Mouse (Mus musculus): ENCODE results near the gene Aldh18a1. TPM values are rescaled to one million over a fixed set of nuclear protein-coding genes. Genes with fewer than 3 reads are reported as not detected.
A peak's percentile ranks its signal among the peaks of the same experiment; 100 is the strongest.

Aldh18a1 gene
- polyA plus RNA-seq, 2 experiments: 25.6 to 26.7 TPM

DNA sequence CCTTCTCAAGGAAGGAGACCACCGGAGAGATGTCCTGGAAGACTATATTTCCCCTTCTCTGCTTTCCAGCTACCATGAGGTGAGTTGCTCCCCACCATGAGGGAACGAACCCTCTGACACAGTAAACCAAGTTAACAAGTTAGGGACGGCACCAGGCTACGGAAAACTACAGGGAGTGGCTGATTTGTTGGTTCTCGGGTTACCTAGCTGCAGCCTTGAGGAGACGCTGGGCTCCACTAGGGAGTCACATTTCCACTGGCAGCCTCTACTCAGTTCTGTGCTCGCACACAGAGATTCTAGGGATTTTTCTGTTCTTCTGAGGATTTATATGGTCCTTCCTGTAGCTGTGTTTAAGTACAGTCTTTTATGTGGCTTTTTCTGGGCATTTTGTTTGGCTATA is 32.2 kb downstream of the Aldh18a1 start:
- no peak overlapping the region for H3K9ac ChIP-seq (replicated peaks)
- ATAC-seq (ENCODE audit: insufficient read depth) (no peak), DNase-seq (ENCODE audit: low read depth in 3 of 3, low spot score in 3 of 3) (no peak)
- peaks cover 39% of the 10 kb centered on the region for H3K36me3 ChIP-seq (replicated peaks; ENCODE audit: control insufficient read depth, insufficient read depth, low read depth)
- no peak overlapping the region for H3K4me3 ChIP-seq (ENCODE audit: insufficient read depth in 1 of 2, low read depth in 2 of 2, low read length in 2 of 2)
- WGBS (ENCODE audit: insufficient replicate concordance): 86% methylated on average over 7 of the region's 7 CpGs
- H3K4me2 ChIP-seq (ENCODE audit: low read depth): no peak overlapping the region
- H3K27me3 ChIP-seq (ENCODE audit: control insufficient read depth, insufficient read depth, low read length): no peaks in the 10 kb centered on the region
- no peaks in the 10 kb centered on the region for H3K9me3 ChIP-seq (ENCODE audit: control insufficient read depth, low read length)
- TF ChIP-seq CTCF (IDR thresholded peaks at IDR 0.05; ENCODE audit: low read depth) (no peak), EP300 (IDR thresholded peaks at IDR 0.05; ENCODE audit: low read depth) (no peak)
- no peak overlapping the region for H3K27ac ChIP-seq
- peaks cover 12 to 22% of the 10 kb centered on the region in 2 experiments for H3K4me1 ChIP-seq (replicated peaks; ENCODE audit: control insufficient read depth in 2 of 2, insufficient read depth in 2 of 2, low read length in 1 of 2)

DNA sequence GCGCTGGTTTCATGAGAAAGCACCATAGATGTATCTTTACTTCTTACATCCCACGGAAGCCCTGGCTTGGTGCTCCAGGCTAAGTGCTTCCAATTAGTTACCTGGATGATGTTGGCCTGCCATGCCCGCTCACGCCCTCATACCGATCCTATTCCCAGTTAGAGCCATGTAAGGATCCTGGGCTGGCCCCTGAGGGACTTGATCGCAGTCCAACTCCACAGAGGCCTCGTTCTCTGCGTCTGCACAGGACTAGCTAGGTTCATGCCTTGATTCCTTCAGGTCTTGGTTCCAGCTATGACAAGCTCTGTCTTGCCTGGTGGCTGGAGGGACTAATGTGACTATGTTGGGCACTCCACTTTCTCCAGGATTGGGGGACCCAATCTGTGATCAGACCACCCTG is 33.1 kb downstream of the Aldh18a1 start:
- WGBS (ENCODE audit: insufficient replicate concordance): 86% methylated on average over 8 of the region's 8 CpGs
- no peak overlapping the region for H3K27ac ChIP-seq
- no peak for TF ChIP-seq EP300 (IDR thresholded peaks at IDR 0.05; ENCODE audit: low read depth)
- TF ChIP-seq CTCF (IDR thresholded peaks at IDR 0.05; ENCODE audit: low read depth): no peak

DNA sequence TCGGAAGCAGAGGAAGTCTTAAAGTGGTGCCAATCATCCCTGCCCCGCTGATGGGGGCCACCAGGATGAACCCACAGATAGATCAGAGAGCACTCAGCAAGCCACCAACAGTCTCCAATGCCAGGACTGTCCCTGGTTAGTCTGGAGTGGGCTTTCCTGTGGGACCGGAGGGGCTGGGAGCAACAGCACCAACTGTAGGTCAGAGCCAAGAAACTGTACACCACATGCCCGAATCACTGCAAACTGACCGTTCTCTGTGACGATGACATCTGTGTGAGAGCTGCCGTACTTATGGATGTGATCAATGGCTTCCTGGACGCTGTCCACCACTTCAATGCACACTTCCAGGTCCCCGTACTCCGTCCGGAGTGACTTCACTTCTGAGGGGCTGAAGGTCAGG is 33.9 kb downstream of the Aldh18a1 start:
- no peak overlapping the region for H3K4me2 ChIP-seq (ENCODE audit: low read depth)
- no peak overlapping the region for H3K4me3 ChIP-seq (ENCODE audit: insufficient read depth in 1 of 2, low read depth in 2 of 2, low read length in 2 of 2)
- peaks cover 45% of the 10 kb centered on the region for H3K36me3 ChIP-seq (replicated peaks; ENCODE audit: control insufficient read depth, insufficient read depth, low read depth)
- H3K27me3 ChIP-seq (ENCODE audit: control insufficient read depth, insufficient read depth, low read length): no peaks in the 10 kb centered on the region
- no peaks in the 10 kb centered on the region for H3K9me3 ChIP-seq (ENCODE audit: control insufficient read depth, low read length)
- 86% methylated on average over 11 of the region's 11 CpGs for WGBS (ENCODE audit: insufficient replicate concordance)
- no peak for ATAC-seq (ENCODE audit: insufficient read depth)
- TF ChIP-seq CTCF (IDR thresholded peaks at IDR 0.05; ENCODE audit: low read depth) (no peak), EP300 (IDR thresholded peaks at IDR 0.05; ENCODE audit: low read depth) (no peak)
- no peak for DNase-seq (ENCODE audit: low read depth in 3 of 3, low spot score in 3 of 3)
- no peak overlapping the region for H3K9ac ChIP-seq (replicated peaks)
- H3K27ac ChIP-seq: no peak overlapping the region
- peaks cover 12 to 22% of the 10 kb centered on the region in 2 experiments for H3K4me1 ChIP-seq (replicated peaks; ENCODE audit: control insufficient read depth in 2 of 2, insufficient read depth in 2 of 2, low read length in 1 of 2)

More for the DNA sequence above, 33.1 kb downstream of the Aldh18a1 start:
- no peak overlapping the region for H3K4me2 ChIP-seq (ENCODE audit: low read depth)
- H3K4me3 ChIP-seq (ENCODE audit: insufficient read depth in 1 of 2, low read depth in 2 of 2, low read length in 2 of 2): no peak overlapping the region
- DNase-seq (ENCODE audit: low read depth in 3 of 3, low spot score in 3 of 3) (no peak), ATAC-seq (ENCODE audit: insufficient read depth) (no peak)
- peaks cover 45% of the 10 kb centered on the region for H3K36me3 ChIP-seq (replicated peaks; ENCODE audit: control insufficient read depth, insufficient read depth, low read depth)
- H3K9me3 ChIP-seq (ENCODE audit: control insufficient read depth, low read length): no peaks in the 10 kb centered on the region
- no peak overlapping the region for H3K9ac ChIP-seq (replicated peaks)
- H3K4me1 ChIP-seq (replicated peaks; ENCODE audit: control insufficient read depth in 2 of 2, insufficient read depth in 2 of 2, low read length in 1 of 2): peaks cover 12 to 22% of the 10 kb centered on the region in 2 experiments
- H3K27me3 ChIP-seq (ENCODE audit: control insufficient read depth, insufficient read depth, low read length): no peaks in the 10 kb centered on the region

DNA sequence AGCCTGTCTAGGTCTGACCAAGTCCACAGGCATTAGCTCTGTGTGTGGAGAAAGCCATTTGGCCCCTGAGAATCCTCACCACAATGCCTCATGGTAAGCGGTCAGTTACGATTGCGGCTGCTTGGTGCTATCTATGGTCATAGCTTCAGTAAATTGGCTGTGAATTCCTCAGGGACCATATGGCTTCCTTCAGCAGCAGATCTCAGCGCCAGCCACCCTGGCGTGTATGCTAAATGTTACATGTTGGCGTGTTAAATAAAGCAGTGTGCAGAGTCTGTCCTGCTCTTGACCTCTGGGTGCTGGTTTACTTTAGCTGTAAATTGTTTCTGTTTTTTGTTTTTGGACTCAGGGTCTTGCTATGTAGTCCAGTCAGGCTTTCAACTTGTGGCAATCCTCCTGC is 34.4 kb downstream of the Aldh18a1 start:
- no peak overlapping the region for H3K9ac ChIP-seq (replicated peaks)
- no peaks in the 10 kb centered on the region for H3K9me3 ChIP-seq (ENCODE audit: control insufficient read depth, low read length)
- H3K4me1 ChIP-seq (replicated peaks; ENCODE audit: control insufficient read depth in 2 of 2, insufficient read depth in 2 of 2, low read length in 1 of 2): peaks cover 12 to 22% of the 10 kb centered on the region in 2 experiments
- H3K27me3 ChIP-seq (ENCODE audit: control insufficient read depth, insufficient read depth, low read length): no peaks in the 10 kb centered on the region
- 89% methylated on average over 6 of the region's 6 CpGs for WGBS (ENCODE audit: insufficient replicate concordance)
- no peak for DNase-seq (ENCODE audit: low read depth in 3 of 3, low spot score in 3 of 3)
- H3K4me2 ChIP-seq (ENCODE audit: low read depth): no peak overlapping the region
- TF ChIP-seq EP300 (IDR thresholded peaks at IDR 0.05; ENCODE audit: low read depth) (no peak), CTCF (IDR thresholded peaks at IDR 0.05; ENCODE audit: low read depth) (no peak)
- no peak overlapping the region for H3K4me3 ChIP-seq (ENCODE audit: insufficient read depth in 1 of 2, low read depth in 2 of 2, low read length in 2 of 2)
- H3K27ac ChIP-seq: peak overlapping the region; percentile 67
- ATAC-seq (ENCODE audit: insufficient read depth): no peak
- peaks cover 45% of the 10 kb centered on the region for H3K36me3 ChIP-seq (replicated peaks; ENCODE audit: control insufficient read depth, insufficient read depth, low read depth)

DNA sequence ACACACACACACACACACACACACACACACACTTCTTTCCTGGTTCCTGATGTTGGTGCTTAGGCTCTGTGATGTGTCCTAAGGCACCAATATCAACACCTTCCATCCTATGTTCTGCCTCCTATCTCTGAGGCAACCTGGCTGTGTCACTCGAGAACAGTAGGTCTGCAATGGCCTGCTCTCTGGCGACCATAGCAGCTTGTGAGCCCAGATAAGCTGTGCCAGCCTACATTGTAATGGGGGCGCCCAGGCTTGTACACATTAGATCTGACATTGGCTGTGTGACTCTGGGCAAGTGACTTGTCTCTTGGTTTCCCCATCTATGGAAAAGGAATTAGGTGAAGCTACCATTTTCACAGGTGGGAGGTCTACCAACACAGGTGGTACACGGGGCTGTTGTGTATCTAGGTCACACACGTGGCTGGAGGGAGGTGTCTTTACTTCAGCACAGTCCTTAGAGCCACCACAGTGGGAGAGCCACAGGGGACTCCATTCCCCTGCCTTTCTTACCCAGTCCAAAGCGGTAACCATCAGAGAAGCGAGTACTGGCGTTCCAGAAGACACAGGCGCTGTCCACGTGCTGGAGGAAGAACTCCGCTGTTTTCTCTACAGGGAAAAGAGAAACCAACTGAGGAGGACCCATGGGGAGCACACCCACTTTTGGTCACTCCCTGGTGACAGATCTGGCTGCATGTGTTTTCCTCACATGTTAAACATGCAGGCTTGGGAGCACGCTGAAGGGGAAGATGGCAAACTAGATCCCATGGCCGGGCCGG is 35.1 kb downstream of the Aldh18a1 start:
- Histone ChIP-seq H3K9ac (replicated peaks) (no peak overlapping the region), H3K4me2 (ENCODE audit: low read depth) (peak overlapping the region; percentile 40), H3K27ac (peak overlapping the region; percentile 67), H3K4me1 (replicated peaks; ENCODE audit: control insufficient read depth in 2 of 2, insufficient read depth in 2 of 2, low read length in 1 of 2) (peaks cover 12 to 22% of the 10 kb centered on the region in 2 experiments), H3K9me3 (ENCODE audit: control insufficient read depth, low read length) (no peaks in the 10 kb centered on the region), H3K36me3 (replicated peaks; ENCODE audit: control insufficient read depth, insufficient read depth, low read depth) (peaks cover 45% of the 10 kb centered on the region), H3K4me3 (ENCODE audit: insufficient read depth in 1 of 2, low read depth in 2 of 2, low read length in 2 of 2) (no peak overlapping the region), H3K27me3 (ENCODE audit: control insufficient read depth, insufficient read depth, low read length) (no peaks in the 10 kb centered on the region)
- 62% methylated on average over 14 of the region's 14 CpGs for WGBS (ENCODE audit: insufficient replicate concordance)
- TF ChIP-seq EP300 (IDR thresholded peaks at IDR 0.05; ENCODE audit: low read depth): peak; percentile 97
- TF ChIP-seq CTCF (IDR thresholded peaks at IDR 0.05; ENCODE audit: low read depth): no peak
- ATAC-seq (ENCODE audit: insufficient read depth) (peak; percentile 97), DNase-seq (ENCODE audit: low read depth in 3 of 3, low spot score in 3 of 3) (peak; percentile 78 to 86 (median 85))

Measured in liver, embryonic 14.5 days (tissue).